Mouse (Mus musculus) macrophage (primary cell): ENCODE measurements around the gene Olfr1028. TPM values are rescaled to one million over a fixed set of nuclear protein-coding genes. Genes with fewer than 3 reads are reported as not detected.

ENCODE experiments used
- H3K27ac ChIP-seq: fragments of 350-480 bp; formaldehyde crosslinking; 2 replicates; pipeline ENCODE4 v1.9.0; 2021
- H3K36me3 ChIP-seq: fragments of 350-480 bp; formaldehyde crosslinking; 2 replicates; pipeline ENCODE4 v1.9.0; 2021; ENCODE audit errors: inconsistent target
- H3K4me3 ChIP-seq: fragments of 350-480 bp; formaldehyde crosslinking; 2 replicates; pipeline ENCODE4 v1.9.0; 2021; ENCODE audit errors: inconsistent target
- H3K79me2 ChIP-seq: fragments of 350-480 bp; formaldehyde crosslinking; 2 replicates; pipeline ENCODE4 v1.9.0; 2021; ENCODE audit errors: inconsistent target
- WGBS: methylation state at CpG from one replicate; pipeline ENCODE4 v1.1.7; 2026; ENCODE audit warnings: inconsistent platforms; ENCODE audit not compliant: missing documents; 5-methylcytosine and 5-hydroxymethylcytosine counted together
- polyA plus RNA-seq: library from polyadenylated mRNA; stranded (reverse); fragments of 250-400 nt; gene quantifications from 3 replicates; pipeline ENCODE4 v1.2.4, GENCODE M21; 2018; ENCODE audit warnings: inconsistent platforms
- total RNA-seq, 78 experiments: library from RNA; depleted of rRNA; stranded (reverse); fragments of 250-400 nt; gene quantifications; 1 replicate in 9 of 78; 2 replicates in 24 of 78; 3 replicates in 43 of 78; 4 replicates in 2 of 78; pipeline ENCODE4 v1.2.4; 2018; ENCODE audit warnings: inconsistent platforms in 56 of 78

The Olfr1028 gene
- not detected for total RNA-seq (2018; cell fraction: chromatin; rRNA removed)
- total RNA-seq (2018; cell fraction: cytosol; rRNA removed) = not detected
- total RNA-seq (2018; cell fraction: nucleus; rRNA removed) = not detected
- not detected in 3 replicates for polyA plus RNA-seq

GRCm38 (mm10) chr2:85950137-85950536 is at the start of gene Olfr1028:
Olfr1028 (plus strand) TSS chr2:85950437.
- H3K36me3 ChIP-seq = no peaks in the 10 kb centered on the region
- H3K27ac ChIP-seq = no peak within 1 kb of the TSS
- WGBS = 79% methylated on average over 1 of the region's 1 CpGs
- H3K79me2 ChIP-seq = no peaks in the 10 kb centered on the region
- no peak within 1 kb of the TSS for H3K4me3 ChIP-seq

- no peak within 1 kb of the TSS for H3K27ac ChIP-seq
- 86% methylated on average over 3 of the region's 3 CpGs for WGBS
- H3K36me3 ChIP-seq = no peaks in the 10 kb centered on the region
- H3K4me3 ChIP-seq = no peak within 1 kb of the TSS
- no peaks in the 10 kb centered on the region for H3K79me2 ChIP-seq
Measured at GRCm38 (mm10) chr2:85904952-85905351, 45.3 kb upstream of the Olfr1028 start, which contains the start of gene Olfr1024. Olfr1024 (minus strand) TSS chr2:85905052.

GRCm38 (mm10) chr2:85913197-85913596 is 37.0 kb upstream of the Olfr1028 start:
- no peaks in the 10 kb centered on the region for H3K36me3 ChIP-seq
- H3K27ac ChIP-seq = no peak overlapping the region
- H3K4me3 ChIP-seq = no peak overlapping the region
- no peaks in the 10 kb centered on the region for H3K79me2 ChIP-seq

GRCm38 (mm10) chr2:85914893-85915292 is 35.3 kb upstream of the Olfr1028 start, which contains the start of gene Olfr1025-ps1:
Olfr1025-ps1 (plus strand) TSS chr2:85915193.
- H3K4me3 ChIP-seq = no peak within 1 kb of the TSS
- WGBS = 31% methylated on average over 1 of the region's 1 CpGs

GRCm38 (mm10) chr2:85921258-85921657 is 29.0 kb upstream of the Olfr1028 start, which contains the start of gene Olfr1026:
Olfr1026 (plus strand) TSS chr2:85921558.
- H3K27ac ChIP-seq = no peak within 1 kb of the TSS
- no peaks in the 10 kb centered on the region for H3K79me2 ChIP-seq
- no peak within 1 kb of the TSS for H3K4me3 ChIP-seq
- WGBS = 98% methylated on average over 3 of the region's 3 CpGs
- no peaks in the 10 kb centered on the region for H3K36me3 ChIP-seq

More at GRCm38 (mm10) chr2:85914893-85915292, 35.3 kb upstream of the Olfr1028 start, which contains the start of gene Olfr1025-ps1:
- Histone ChIP-seq H3K79me2 (no peaks in the 10 kb centered on the region), H3K36me3 (no peaks in the 10 kb centered on the region), H3K27ac (no peak within 1 kb of the TSS)

- Histone ChIP-seq H3K27ac (no peak within 1 kb of the TSS), H3K4me3 (no peak within 1 kb of the TSS), H3K79me2 (no peaks in the 10 kb centered on the region), H3K36me3 (no peaks in the 10 kb centered on the region)
- 84% methylated on average over 2 of the region's 2 CpGs for WGBS
Measured at GRCm38 (mm10) chr2:85973595-85973994, 23.4 kb downstream of the Olfr1028 start, which contains the start of gene Olfr1029. Olfr1029 (plus strand) TSS chr2:85973895.

GRCm38 (mm10) chr2:85978976-85979375 is 28.7 kb downstream of the Olfr1028 start, which contains the start of gene Olfr1030:
Olfr1030 (plus strand) TSS chr2:85979276.
- Histone ChIP-seq H3K79me2 (no peaks in the 10 kb centered on the region), H3K4me3 (no peak within 1 kb of the TSS), H3K27ac (no peak within 1 kb of the TSS), H3K36me3 (no peaks in the 10 kb centered on the region)
- 69% methylated on average over 1 of the region's 1 CpGs for WGBS

GRCm38 (mm10) chr2:85990004-85990403 is 39.8 kb downstream of the Olfr1028 start, which contains the start of gene Olfr1031:
Olfr1031 (plus strand) TSS chr2:85990304.
- Histone ChIP-seq H3K36me3 (no peaks in the 10 kb centered on the region), H3K4me3 (no peak within 1 kb of the TSS), H3K27ac (no peak within 1 kb of the TSS), H3K79me2 (no peaks in the 10 kb centered on the region)
- WGBS = 60% methylated on average over 3 of the region's 3 CpGs

Other genes with a start within 250 kb of the Olfr1028 start
- gene Olfr1009, start 235.0 kb upstream of the Olfr1028 start, polyA plus RNA-seq = not detected in 3 replicates
- not detected in 3 replicates for gene Olfr1012, start 187.7 kb upstream of the Olfr1028 start, polyA plus RNA-seq
- gene Olfr1013, start 183.3 kb upstream of the Olfr1028 start, polyA plus RNA-seq = not detected in 3 replicates
- not detected in 3 replicates for gene Olfr1014, start 177.7 kb upstream of the Olfr1028 start, polyA plus RNA-seq
- not detected in 3 replicates for gene Olfr1015, start 168.4 kb upstream of the Olfr1028 start, polyA plus RNA-seq
- gene Olfr1016, start 147.9 kb upstream of the Olfr1028 start, polyA plus RNA-seq = not detected in 3 replicates
- not detected in 3 replicates for gene Olfr1018, start 132.0 kb upstream of the Olfr1028 start, polyA plus RNA-seq
- not detected in 3 replicates for gene Olfr1019, start 105.0 kb upstream of the Olfr1028 start, polyA plus RNA-seq
- not detected in 3 replicates for gene Olfr1020, start 103.4 kb upstream of the Olfr1028 start, polyA plus RNA-seq
- not detected in 3 replicates for gene Olfr1022, start 81.8 kb upstream of the Olfr1028 start, polyA plus RNA-seq
- not detected in 3 replicates for gene Olfr1023, start 64.8 kb upstream of the Olfr1028 start, polyA plus RNA-seq
- gene Olfr1024, start 45.4 kb upstream of the Olfr1028 start, polyA plus RNA-seq = not detected in 3 replicates
- not detected in 3 replicates for gene Olfr1025-ps1, start 35.2 kb upstream of the Olfr1028 start, polyA plus RNA-seq
- gene Olfr1026, start 28.9 kb upstream of the Olfr1028 start, polyA plus RNA-seq = not detected in 3 replicates
- gene Olfr1029, start 23.5 kb downstream of the Olfr1028 start, polyA plus RNA-seq = not detected in 3 replicates
- not detected in 3 replicates for gene Olfr1030, start 28.8 kb downstream of the Olfr1028 start, polyA plus RNA-seq
- not detected in 3 replicates for gene Olfr1031, start 39.9 kb downstream of the Olfr1028 start, polyA plus RNA-seq
- gene Olfr1032, start 55.1 kb downstream of the Olfr1028 start, polyA plus RNA-seq = not detected in 3 replicates
- gene Olfr1033, start 70.2 kb downstream of the Olfr1028 start, polyA plus RNA-seq = 0.22 TPM in 1 of 3 replicates, not detected in the others
- gene Olfr1034, start 95.4 kb downstream of the Olfr1028 start, polyA plus RNA-seq = not detected in 3 replicates
- not detected in 3 replicates for gene Olfr1036, start 123.6 kb downstream of the Olfr1028 start, polyA plus RNA-seq
- not detected in 3 replicates for gene Olfr1037, start 136.9 kb downstream of the Olfr1028 start, polyA plus RNA-seq
- not detected in 3 replicates for gene Olfr1039, start 185.5 kb downstream of the Olfr1028 start, polyA plus RNA-seq
- gene Olfr1040, start 196.3 kb downstream of the Olfr1028 start, polyA plus RNA-seq = not detected in 3 replicates
- not detected in 3 replicates for gene Olfr1042, start 211.4 kb downstream of the Olfr1028 start, polyA plus RNA-seq
- not detected in 3 replicates for gene Olfr1043, start 217.1 kb downstream of the Olfr1028 start, polyA plus RNA-seq
- not detected in 3 replicates for gene Olfr1044, start 227.4 kb downstream of the Olfr1028 start, polyA plus RNA-seq
- not detected in 3 replicates for gene Olfr52, start 235.2 kb downstream of the Olfr1028 start, polyA plus RNA-seq